ENCODE assay signal across 26 mouse cellular contexts in genomic region chr1:63442186-63442585, GRCm38 (mm10). TPM values are rescaled to one million over a fixed set of nuclear protein-coding genes. Genes with fewer than 3 reads are reported as not detected.
"Had no signal": no experiment of that assay in that cellular context is flagged by ENCODE, and none has a peak within 500 bp of the region (broad histone marks: within the 10 kb centered on the region; RNA-seq: fewer than 3 reads in every experiment).

No protein-coding gene starts in this region.

- H3K4me1 ChIP-seq: liver, embryonic 12.5 days; stomach, embryonic 15.5 days had no signal

- H3K4me3 ChIP-seq: layer of hippocampus, adult 2 months; limb, embryonic 10.5 days; limb, embryonic 13.5 days; liver, embryonic 12.5 days; liver, embryonic 15.5 days; lung, embryonic 15.5 days; midbrain, embryonic 10.5 days; midbrain, embryonic 13.5 days; myocyte; neural tube, embryonic 13.5 days; stomach, embryonic 15.5 days had no signal

- DNase-seq: kidney, postnatal 25 days; layer of hippocampus, adult 9-11 months; liver; lung, adult 18-20 months; lung, postnatal 10 days; lung, postnatal 36 days; retina, postnatal 1 day; right cerebral cortex, postnatal 25 days; spleen, adult 18-20 months; thymus, postnatal 25 days had no signal

- H3K9ac ChIP-seq: limb, embryonic 13.5 days; liver, embryonic 12.5 days; liver, embryonic 15.5 days; lung, embryonic 15.5 days; midbrain, embryonic 13.5 days; neural tube, embryonic 13.5 days; stomach, embryonic 15.5 days had no signal

- H3K36me3 ChIP-seq: limb, embryonic 10.5 days; limb, embryonic 13.5 days; liver, embryonic 12.5 days; liver, embryonic 15.5 days; lung, embryonic 15.5 days; midbrain, embryonic 10.5 days; midbrain, embryonic 13.5 days; neural tube, embryonic 13.5 days; stomach, embryonic 15.5 days had no signal

- H3K4me2 ChIP-seq: limb, embryonic 13.5 days; liver, embryonic 12.5 days; liver, embryonic 15.5 days; lung, embryonic 15.5 days; midbrain, embryonic 13.5 days; neural tube, embryonic 13.5 days; stomach, embryonic 15.5 days had no signal

- H3K27ac ChIP-seq: kidney, postnatal 0 days; layer of hippocampus, adult 2 months; limb, embryonic 10.5 days; limb, embryonic 13.5 days; liver, embryonic 12.5 days; liver, embryonic 15.5 days; lung, embryonic 15.5 days; midbrain, embryonic 10.5 days; midbrain, embryonic 13.5 days; neural tube, embryonic 13.5 days; stomach, embryonic 15.5 days had no signal

- ATAC-seq: liver, embryonic 12.5 days; midbrain, embryonic 13.5 days; midbrain, embryonic 16.5 days had no signal

- H3K9me3 ChIP-seq: limb, embryonic 10.5 days; limb, embryonic 13.5 days; liver, embryonic 12.5 days; liver, embryonic 15.5 days; lung, embryonic 15.5 days; megakaryocyte, embryonic 14.5 days; midbrain, embryonic 10.5 days; midbrain, embryonic 13.5 days; neural tube, embryonic 13.5 days; stomach, embryonic 15.5 days had no signal

- H3K27me3 ChIP-seq: midbrain, embryonic 13.5 days; neural tube, embryonic 13.5 days had no signal

RNA-seq across cellular contexts. Expression of gene Adam23, which starts 3.5 kb away (rescaled TPM):
- total RNA-seq: monocyte, adult 5-6 weeks; neutrophil, adult 5-6 weeks had no signal
